Mouse (Mus musculus): Measurements from ENCODE around the gene Dnah2. TPM values are rescaled to one million over a fixed set of nuclear protein-coding genes. Genes with fewer than 3 reads are reported as not detected.

The Dnah2 gene
- polyA plus RNA-seq, 1 experiment from 2014 or later = 2.6 TPM

GRCm38 (mm10) chr11:69516151-69516640, 32.7 kb downstream of the Dnah2 start:
- DNase-seq (ENCODE audit: low spot score) (no peak), ATAC-seq (replicated peaks; ENCODE audit: low FRiP score) (no peak)
- H3K36me3 ChIP-seq (ENCODE audit: control insufficient read depth, insufficient read depth, low read length) = no peaks in the 10 kb centered on the region
- H3K4me1 ChIP-seq (replicated peaks; ENCODE audit: control insufficient read depth, insufficient read depth, low read length) = no peaks in the 10 kb centered on the region
- no peak overlapping the region for H3K4me3 ChIP-seq (ENCODE audit: low read depth, low read length)
- WGBS = 72% methylated on average over 15 of the region's 15 CpGs
- no peak overlapping the region for H3K9ac ChIP-seq (ENCODE audit: low read length)
- H3K4me2 ChIP-seq (ENCODE audit: low read depth, low read length, severe bottlenecking) = no peak overlapping the region
- H3K27me3 ChIP-seq (ENCODE audit: control insufficient read depth, insufficient read depth, low read length) = no peaks in the 10 kb centered on the region
- no peaks in the 10 kb centered on the region for H3K9me3 ChIP-seq (ENCODE audit: control insufficient read depth, low read length)
- H3K27ac ChIP-seq (ENCODE audit: low read depth, low read length) = no peak overlapping the region

GRCm38 (mm10) chr11:69513840-69514239, 35.1 kb downstream of the Dnah2 start:
- Histone ChIP-seq H3K4me2 (ENCODE audit: low read depth, low read length, severe bottlenecking) (no peak overlapping the region), H3K27ac (ENCODE audit: low read depth, low read length) (no peak overlapping the region), H3K9ac (ENCODE audit: low read length) (no peak overlapping the region), H3K9me3 (ENCODE audit: control insufficient read depth, low read length) (no peaks in the 10 kb centered on the region), H3K27me3 (ENCODE audit: control insufficient read depth, insufficient read depth, low read length) (no peaks in the 10 kb centered on the region), H3K4me1 (replicated peaks; ENCODE audit: control insufficient read depth, insufficient read depth, low read length) (no peaks in the 10 kb centered on the region), H3K36me3 (ENCODE audit: control insufficient read depth, insufficient read depth, low read length) (no peaks in the 10 kb centered on the region), H3K4me3 (ENCODE audit: low read depth, low read length) (no peak overlapping the region)
- no peak for ATAC-seq (replicated peaks; ENCODE audit: low FRiP score)
- DNase-seq (ENCODE audit: low spot score) = peak; percentile 73
- 11% methylated on average over 6 of the region's 6 CpGs for WGBS

GRCm38 (mm10) chr11:69510796-69511496, 38.0 kb downstream of the Dnah2 start:
- H3K27ac ChIP-seq (ENCODE audit: low read depth, low read length) = no peak overlapping the region
- ATAC-seq (replicated peaks; ENCODE audit: low FRiP score) = no peak
- 64% methylated on average over 7 of the region's 7 CpGs for WGBS
- no peaks in the 10 kb centered on the region for H3K4me1 ChIP-seq (replicated peaks; ENCODE audit: control insufficient read depth, insufficient read depth, low read length)
- no peak overlapping the region for H3K4me3 ChIP-seq (ENCODE audit: low read depth, low read length)
- H3K9ac ChIP-seq (ENCODE audit: low read length) = no peak overlapping the region
- H3K9me3 ChIP-seq (ENCODE audit: control insufficient read depth, low read length) = no peaks in the 10 kb centered on the region
- peak; percentile 46 for DNase-seq (ENCODE audit: low spot score)
- no peaks in the 10 kb centered on the region for H3K36me3 ChIP-seq (ENCODE audit: control insufficient read depth, insufficient read depth, low read length)
- H3K27me3 ChIP-seq (ENCODE audit: control insufficient read depth, insufficient read depth, low read length) = no peaks in the 10 kb centered on the region
- no peak overlapping the region for H3K4me2 ChIP-seq (ENCODE audit: low read depth, low read length, severe bottlenecking)

- Histone ChIP-seq H3K4me3 (ENCODE audit: low read depth, low read length) (no peak overlapping the region), H3K27me3 (ENCODE audit: control insufficient read depth, insufficient read depth, low read length) (no peaks in the 10 kb centered on the region), H3K4me1 (replicated peaks; ENCODE audit: control insufficient read depth, insufficient read depth, low read length) (0 out of 2 replicates have a peak, but pooled peaks cover 2% of the 10 kb centered on the region), H3K9me3 (ENCODE audit: control insufficient read depth, low read length) (no peaks in the 10 kb centered on the region), H3K4me2 (ENCODE audit: low read depth, low read length, severe bottlenecking) (no peak overlapping the region), H3K9ac (ENCODE audit: low read length) (no peak overlapping the region), H3K27ac (ENCODE audit: low read depth, low read length) (no peak overlapping the region), H3K36me3 (ENCODE audit: control insufficient read depth, insufficient read depth, low read length) (no peaks in the 10 kb centered on the region)
- no peak for ATAC-seq (replicated peaks; ENCODE audit: low FRiP score)
- WGBS = 39% methylated on average over 4 of the region's 4 CpGs
- DNase-seq (ENCODE audit: low spot score) = peak; percentile 41
Observed at GRCm38 (mm10) chr11:69503863-69504280, 45.0 kb downstream of the Dnah2 start.

- no peaks in the 10 kb centered on the region for H3K27me3 ChIP-seq (ENCODE audit: control insufficient read depth, insufficient read depth, low read length)
- ATAC-seq (replicated peaks; ENCODE audit: low FRiP score) (no peak), DNase-seq (ENCODE audit: low spot score) (no peak)
- no peaks in the 10 kb centered on the region for H3K36me3 ChIP-seq (ENCODE audit: control insufficient read depth, insufficient read depth, low read length)
- WGBS = 64% methylated on average over 9 of the region's 9 CpGs
- H3K27ac ChIP-seq (ENCODE audit: low read depth, low read length) = no peak overlapping the region
- no peak overlapping the region for H3K4me2 ChIP-seq (ENCODE audit: low read depth, low read length, severe bottlenecking)
- H3K9me3 ChIP-seq (ENCODE audit: control insufficient read depth, low read length) = no peaks in the 10 kb centered on the region
- H3K4me1 ChIP-seq (replicated peaks; ENCODE audit: control insufficient read depth, insufficient read depth, low read length) = 0 out of 2 replicates have a peak, but pooled peaks cover 2% of the 10 kb centered on the region
- H3K4me3 ChIP-seq (ENCODE audit: low read depth, low read length) = no peak overlapping the region
- H3K9ac ChIP-seq (ENCODE audit: low read length) = no peak overlapping the region
Observed at GRCm38 (mm10) chr11:69501555-69501954, 47.4 kb downstream of the Dnah2 start.

GRCm38 (mm10) chr11:69499140-69499539, 49.8 kb downstream of the Dnah2 start:
- ATAC-seq (replicated peaks; ENCODE audit: low FRiP score) (no peak), DNase-seq (ENCODE audit: low spot score) (peak; percentile 43)
- Histone ChIP-seq H3K9me3 (ENCODE audit: control insufficient read depth, low read length) (no peaks in the 10 kb centered on the region), H3K4me1 (replicated peaks; ENCODE audit: control insufficient read depth, insufficient read depth, low read length) (0 out of 2 replicates have a peak, but pooled peaks cover 2% of the 10 kb centered on the region), H3K4me3 (ENCODE audit: low read depth, low read length) (no peak overlapping the region), H3K4me2 (ENCODE audit: low read depth, low read length, severe bottlenecking) (no peak overlapping the region), H3K9ac (ENCODE audit: low read length) (no peak overlapping the region), H3K27me3 (ENCODE audit: control insufficient read depth, insufficient read depth, low read length) (no peaks in the 10 kb centered on the region), H3K27ac (ENCODE audit: low read depth, low read length) (no peak overlapping the region), H3K36me3 (ENCODE audit: control insufficient read depth, insufficient read depth, low read length) (no peaks in the 10 kb centered on the region)
- WGBS = 92% methylated on average over 11 of the region's 11 CpGs

GRCm38 (mm10) chr11:69491711-69492110, 57.2 kb downstream of the Dnah2 start:
- Histone ChIP-seq H3K27me3 (ENCODE audit: control insufficient read depth, insufficient read depth, low read length) (no peaks in the 10 kb centered on the region), H3K9me3 (ENCODE audit: control insufficient read depth, low read length) (no peaks in the 10 kb centered on the region), H3K4me2 (ENCODE audit: low read depth, low read length, severe bottlenecking) (no peak overlapping the region), H3K27ac (ENCODE audit: low read depth, low read length) (no peak overlapping the region), H3K4me1 (replicated peaks; ENCODE audit: control insufficient read depth, insufficient read depth, low read length) (no peaks in the 10 kb centered on the region), H3K4me3 (ENCODE audit: low read depth, low read length) (no peak overlapping the region), H3K9ac (ENCODE audit: low read length) (no peak overlapping the region), H3K36me3 (ENCODE audit: control insufficient read depth, insufficient read depth, low read length) (no peaks in the 10 kb centered on the region)
- ATAC-seq (replicated peaks; ENCODE audit: low FRiP score) = no peak
- WGBS = 84% methylated on average over 6 of the region's 7 CpGs
- DNase-seq (ENCODE audit: low spot score) = no peak

- no peak overlapping the region for H3K4me2 ChIP-seq (ENCODE audit: low read depth, low read length, severe bottlenecking)
- H3K4me1 ChIP-seq (replicated peaks; ENCODE audit: control insufficient read depth, insufficient read depth, low read length) = no peaks in the 10 kb centered on the region
- no peaks in the 10 kb centered on the region for H3K27me3 ChIP-seq (ENCODE audit: control insufficient read depth, insufficient read depth, low read length)
- H3K4me3 ChIP-seq (ENCODE audit: low read depth, low read length) = no peak overlapping the region
- H3K36me3 ChIP-seq (ENCODE audit: control insufficient read depth, insufficient read depth, low read length) = no peaks in the 10 kb centered on the region
- WGBS = 87% methylated on average over 2 of the region's 2 CpGs
- ATAC-seq (replicated peaks; ENCODE audit: low FRiP score) = no peak
- H3K9ac ChIP-seq (ENCODE audit: low read length) = no peak overlapping the region
- no peak overlapping the region for H3K27ac ChIP-seq (ENCODE audit: low read depth, low read length)
- no peaks in the 10 kb centered on the region for H3K9me3 ChIP-seq (ENCODE audit: control insufficient read depth, low read length)
- no peak for DNase-seq (ENCODE audit: low spot score)
Observed at GRCm38 (mm10) chr11:69490898-69491297, 58.0 kb downstream of the Dnah2 start.

- 86% methylated on average over 2 of the region's 2 CpGs for WGBS
Observed at GRCm38 (mm10) chr11:69487474-69487873, 61.4 kb downstream of the Dnah2 start.

More at GRCm38 (mm10) chr11:69487474-69487873, 61.4 kb downstream of the Dnah2 start:
- no peaks in the 10 kb centered on the region for H3K36me3 ChIP-seq (ENCODE audit: control insufficient read depth, insufficient read depth, low read length)
- no peak overlapping the region for H3K4me3 ChIP-seq (ENCODE audit: low read depth, low read length)
- no peak overlapping the region for H3K4me2 ChIP-seq (ENCODE audit: low read depth, low read length, severe bottlenecking)
- H3K27me3 ChIP-seq (ENCODE audit: control insufficient read depth, insufficient read depth, low read length) = no peaks in the 10 kb centered on the region
- H3K4me1 ChIP-seq (replicated peaks; ENCODE audit: control insufficient read depth, insufficient read depth, low read length) = no peaks in the 10 kb centered on the region
- no peak for DNase-seq (ENCODE audit: low spot score)
- no peak for ATAC-seq (replicated peaks; ENCODE audit: low FRiP score)
- no peak overlapping the region for H3K27ac ChIP-seq (ENCODE audit: low read depth, low read length)
- H3K9ac ChIP-seq (ENCODE audit: low read length) = no peak overlapping the region
- no peaks in the 10 kb centered on the region for H3K9me3 ChIP-seq (ENCODE audit: control insufficient read depth, low read length)

Measured in forebrain, embryonic 11.5 days (tissue).